Mouse (Mus musculus): ENCODE measurements around the gene Khnyn.

The Khnyn gene

DNA sequence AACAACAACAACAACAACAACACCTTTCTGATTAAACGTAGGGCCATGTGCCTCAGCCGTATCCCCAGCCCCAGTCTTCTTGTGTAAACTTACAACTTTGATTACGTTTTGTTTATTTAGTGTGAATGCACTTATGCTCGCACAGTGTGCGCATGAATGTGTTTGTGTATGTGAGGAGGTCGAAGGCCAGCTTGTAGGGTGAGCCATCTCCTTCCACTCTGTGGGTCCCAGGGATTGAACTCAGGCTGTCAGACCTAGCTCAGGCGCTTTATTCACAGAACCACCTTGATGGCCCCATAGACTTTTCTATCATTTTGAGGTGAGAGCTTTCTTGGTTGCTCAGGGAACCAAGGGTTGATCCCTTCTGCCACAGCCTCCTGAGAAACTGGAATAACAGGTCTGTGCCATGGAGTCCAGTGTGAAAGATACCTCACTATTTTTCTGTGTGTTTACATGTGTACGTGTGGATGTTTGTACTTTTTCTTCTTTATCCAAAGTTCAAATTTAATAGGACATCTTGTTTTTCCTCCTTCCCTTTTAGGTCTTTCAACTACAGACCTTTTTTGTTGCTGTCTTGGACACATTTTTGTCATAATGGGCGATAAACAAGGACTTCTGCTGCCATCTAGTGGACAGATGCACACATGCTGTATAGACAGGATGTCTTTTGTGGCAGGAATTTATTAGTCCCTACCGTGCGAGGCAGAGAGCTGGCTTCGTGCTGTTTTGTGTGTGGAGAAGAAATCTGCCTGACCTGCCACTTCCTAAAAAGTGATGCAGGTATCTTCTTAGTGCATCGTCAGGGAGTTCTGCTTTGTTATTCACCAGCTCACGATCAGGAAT is 33.7 kb downstream of the Khnyn start:
- DNase-seq (ENCODE audit: low spot score in 2 of 2), result peak; percentile 78 to 85

DNA sequence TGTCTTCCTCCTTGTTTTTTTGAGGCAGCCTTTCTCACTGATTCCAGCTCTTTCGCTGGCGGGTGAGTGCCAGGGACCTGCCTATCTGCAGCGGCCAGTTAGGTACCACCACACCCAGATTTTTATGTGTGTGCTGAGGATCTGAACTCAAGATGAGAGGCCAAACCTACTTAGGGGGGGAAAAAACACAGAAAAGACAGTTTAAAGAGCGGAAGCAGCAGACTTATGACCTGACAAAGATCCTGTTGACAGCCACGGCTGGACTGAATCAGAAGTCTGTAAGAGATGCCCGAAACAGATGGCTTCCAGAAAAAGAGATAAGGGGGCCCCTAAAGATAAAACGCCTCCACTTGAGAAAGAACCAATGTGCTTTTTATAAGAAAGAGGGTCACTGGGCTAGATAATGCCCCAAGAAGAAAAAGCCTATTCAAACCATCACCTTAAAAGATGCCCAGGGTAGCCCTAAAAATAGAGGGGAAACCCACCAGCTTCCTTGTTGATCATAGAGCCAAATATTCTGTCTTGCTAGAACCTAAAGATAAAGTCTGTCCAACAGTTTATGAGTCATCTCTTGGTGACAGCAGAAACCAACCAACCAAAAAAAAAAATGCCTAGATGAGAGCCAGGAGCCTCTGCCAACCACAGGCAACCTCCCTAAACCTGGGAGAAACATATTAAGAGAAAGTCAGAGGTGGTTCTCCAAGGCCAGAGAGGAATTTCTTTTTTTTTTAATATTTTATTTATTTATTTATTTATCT is 37.9 kb downstream of the Khnyn start:
- peak; percentile 5 for DNase-seq (ENCODE audit: low spot score in 2 of 2)

- DNase-seq (ENCODE audit: low spot score in 2 of 2), result no peak
Measured at GRCm38 (mm10) chr14:55926847-55927246, 42.1 kb downstream of the Khnyn start.

DNA sequence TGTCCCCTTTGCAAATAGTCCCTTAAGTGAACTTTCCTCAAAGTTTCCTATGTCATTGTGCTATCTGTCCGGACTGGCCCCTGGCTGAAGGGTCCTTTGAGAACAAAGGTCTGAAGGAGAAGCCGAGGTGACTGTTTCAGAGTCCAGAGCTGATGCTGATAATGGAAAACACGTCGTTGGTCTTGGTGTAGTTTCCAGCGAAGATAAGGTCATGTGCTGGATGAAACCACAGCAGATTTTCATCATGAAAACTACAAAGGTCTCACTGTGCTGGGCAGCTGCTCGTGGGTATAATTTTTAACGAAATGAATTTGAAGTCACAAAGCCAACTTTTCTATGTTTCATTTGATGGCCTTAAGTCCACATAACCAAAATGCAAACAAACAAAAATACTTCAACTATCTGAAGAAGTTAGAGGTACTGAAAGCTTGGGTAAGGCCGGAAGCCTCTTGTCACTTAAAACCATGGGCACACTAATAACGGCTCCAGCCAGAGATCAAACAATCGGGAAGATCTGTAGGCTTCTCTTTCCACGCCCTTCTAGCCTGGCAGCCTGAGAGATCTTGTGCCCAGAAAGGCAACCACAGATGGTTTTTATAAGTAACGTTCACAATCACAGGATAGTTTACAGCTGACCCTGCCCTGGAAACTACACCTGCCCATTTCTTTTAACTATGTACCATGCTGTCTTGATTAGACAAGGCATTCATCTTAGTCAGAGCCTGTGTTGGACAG is 44.7 kb downstream of the Khnyn start:
- no peak for DNase-seq (ENCODE audit: low spot score in 2 of 2)

- no peak for DNase-seq (ENCODE audit: low spot score in 2 of 2)
Measured at GRCm38 (mm10) chr14:55933586-55933985, 48.8 kb downstream of the Khnyn start.

DNA sequence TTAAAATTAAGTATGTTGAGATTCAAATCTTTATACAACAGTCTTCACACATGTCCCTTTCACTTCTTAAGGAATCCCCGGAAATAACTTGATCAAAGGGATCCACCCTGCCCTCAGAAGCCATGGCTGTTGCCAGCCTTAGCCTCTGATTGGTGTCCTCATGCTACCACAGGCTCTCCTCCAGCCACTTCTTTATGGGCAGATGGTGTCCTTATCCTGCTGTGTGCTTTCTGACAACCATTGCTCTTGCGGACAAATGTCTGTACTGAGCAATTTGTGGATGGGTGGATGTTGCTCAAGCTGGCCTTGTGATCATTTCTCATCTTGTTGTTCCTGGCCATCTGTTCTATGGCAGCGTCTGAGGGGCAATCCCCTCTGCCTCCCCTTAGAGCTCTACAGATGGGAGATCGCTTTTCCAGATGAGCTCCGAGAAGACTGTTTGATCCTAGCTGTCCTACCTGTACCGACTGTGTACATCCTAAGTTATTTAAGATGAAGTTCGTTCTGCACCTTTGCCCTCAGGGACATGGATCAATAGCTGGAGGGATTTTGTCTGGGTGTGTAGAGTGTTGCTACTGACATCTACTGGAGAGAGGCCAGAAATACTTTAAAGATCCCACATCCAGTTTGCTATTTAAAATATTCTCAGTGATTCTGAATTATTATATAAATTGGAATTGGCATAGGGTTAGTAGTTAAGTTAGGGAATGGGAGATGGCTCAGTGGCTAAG is 55.5 kb downstream of the Khnyn start:
- no peak for DNase-seq (ENCODE audit: low spot score in 2 of 2)

GRCm38 (mm10) chr14:55943601-55944000 is 58.9 kb downstream of the Khnyn start:
- DNase-seq (ENCODE audit: low spot score in 2 of 2), result no peak

DNA sequence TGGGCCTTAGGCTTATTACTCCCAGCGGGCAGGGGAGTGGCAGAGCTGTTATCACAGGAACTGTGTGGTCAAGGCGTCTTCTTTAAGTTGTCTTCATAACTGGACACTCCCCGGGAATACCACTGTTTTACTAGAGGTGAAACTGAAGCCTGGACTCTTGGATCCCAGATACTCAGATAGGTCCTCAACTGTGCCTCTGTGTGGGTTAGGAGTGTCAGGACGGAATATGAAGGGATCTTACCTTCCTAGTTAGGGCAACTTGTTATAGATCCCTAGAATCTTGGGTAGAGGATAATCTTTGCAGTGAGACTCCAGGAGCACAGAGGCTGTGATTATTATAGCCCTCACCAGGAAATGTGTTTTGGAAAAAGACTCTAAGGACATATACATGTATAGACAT is 59.8 kb downstream of the Khnyn start, which contains the start of gene Cma1:
Gene Cma1, minus strand, starts transcription at position 101 of the 400 bp plus-strand sequence.
- DNase-seq (ENCODE audit: low spot score in 2 of 2), result no peak

GRCm38 (mm10) chr14:55946269-55946969 is 61.7 kb downstream of the Khnyn start:
- no peak for DNase-seq (ENCODE audit: low spot score in 2 of 2)
